Mouse (Mus musculus): ENCODE measurements at regions not wholly inside any gene's neighbourhood (a gene's known extent, or its start where the extent isn't known, plus 50 kb on each side); places are given as distances from the start of the nearest gene placed in this dataset.

- no peak overlapping the region for H3K4me3 ChIP-seq
- H3K79me2 ChIP-seq (ENCODE audit: control insufficient read depth, insufficient read depth): no peaks in the 10 kb centered on the region
- no peak overlapping the region for H3ac ChIP-seq (ENCODE audit: control insufficient read depth, insufficient read length)
- TF ChIP-seq MYOD1 (IDR thresholded peaks at IDR 0.05; ENCODE audit: control insufficient read depth in 1 of 3, insufficient read length in 2 of 3, low read depth in 2 of 3): no peak
- no peak for TF ChIP-seq TCF3 (IDR thresholded peaks at IDR 0.05; ENCODE audit: insufficient read length, low read depth)
- TF ChIP-seq MAX (IDR thresholded peaks at IDR 0.05; ENCODE audit: low read depth): no peak
- no peak for TF ChIP-seq CEBPB (IDR thresholded peaks at IDR 0.05; ENCODE audit: insufficient read depth, poor library complexity, severe bottlenecking)
- no peak for TF ChIP-seq REST (IDR thresholded peaks at IDR 0.05; ENCODE audit: insufficient read depth, insufficient read length)
- TF ChIP-seq POLR2AphosphoS2 (IDR thresholded peaks at IDR 0.05; ENCODE audit: insufficient read length, low read depth): no peak
- TF ChIP-seq MYOG (IDR thresholded peaks at IDR 0.05; ENCODE audit: control insufficient read depth in 1 of 3, insufficient read depth in 1 of 3, insufficient read length in 2 of 3, low read depth in 2 of 3): no peak
- no peak for TF ChIP-seq SRF (IDR thresholded peaks at IDR 0.05; ENCODE audit: control insufficient read depth, insufficient read length, low read depth)
- no peak for TF ChIP-seq TCF12 (IDR thresholded peaks at IDR 0.05; ENCODE audit: insufficient read depth, poor library complexity, severe bottlenecking)
- no peak for TF ChIP-seq USF1 (IDR thresholded peaks at IDR 0.05; ENCODE audit: low read depth)
- TF ChIP-seq POLR2A (IDR thresholded peaks at IDR 0.05; ENCODE audit: insufficient read length, low read depth): no peak
- TF ChIP-seq E2F4 (IDR thresholded peaks at IDR 0.05; ENCODE audit: insufficient read depth): no peak
- no peaks in the 10 kb centered on the region for H3K36me3 ChIP-seq (ENCODE audit: control insufficient read depth, insufficient read depth)
- H3K4me2 ChIP-seq (ENCODE audit: low read depth): no peak overlapping the region
- H3K27me3 ChIP-seq (ENCODE audit: control insufficient read depth, insufficient read depth, insufficient read length): peaks cover 6% of the 10 kb centered on the region
These were observed 162.9 kb downstream of the Adra2a start for GRCm38 (mm10) chr19:54206819-54207218.

- H3K4me2 ChIP-seq (ENCODE audit: low read depth): no peak overlapping the region
- no peaks in the 10 kb centered on the region for H3K36me3 ChIP-seq (ENCODE audit: control insufficient read depth, insufficient read depth)
- H3K4me3 ChIP-seq: no peak overlapping the region
- peaks cover 3% of the 10 kb centered on the region for H3K27me3 ChIP-seq (ENCODE audit: control insufficient read depth, insufficient read depth, insufficient read length)
- no peak overlapping the region for H3ac ChIP-seq (ENCODE audit: control insufficient read depth, insufficient read length)
- TF ChIP-seq TCF12 (IDR thresholded peaks at IDR 0.05; ENCODE audit: insufficient read depth, poor library complexity, severe bottlenecking) (no peak), POLR2AphosphoS2 (IDR thresholded peaks at IDR 0.05; ENCODE audit: insufficient read length, low read depth) (no peak), TCF3 (IDR thresholded peaks at IDR 0.05; ENCODE audit: insufficient read length, low read depth) (no peak), REST (IDR thresholded peaks at IDR 0.05; ENCODE audit: insufficient read depth, insufficient read length) (no peak), MYOD1 (IDR thresholded peaks at IDR 0.05; ENCODE audit: control insufficient read depth in 1 of 3, insufficient read length in 2 of 3, low read depth in 2 of 3) (no peak), USF1 (IDR thresholded peaks at IDR 0.05; ENCODE audit: low read depth) (no peak), MAX (IDR thresholded peaks at IDR 0.05; ENCODE audit: low read depth) (no peak), SRF (IDR thresholded peaks at IDR 0.05; ENCODE audit: control insufficient read depth, insufficient read length, low read depth) (no peak), CEBPB (IDR thresholded peaks at IDR 0.05; ENCODE audit: insufficient read depth, poor library complexity, severe bottlenecking) (no peak), E2F4 (IDR thresholded peaks at IDR 0.05; ENCODE audit: insufficient read depth) (no peak), MYOG (IDR thresholded peaks at IDR 0.05; ENCODE audit: control insufficient read depth in 1 of 3, insufficient read depth in 1 of 3, insufficient read length in 2 of 3, low read depth in 2 of 3) (no peak), POLR2A (IDR thresholded peaks at IDR 0.05; ENCODE audit: insufficient read length, low read depth) (no peak)
- H3K79me2 ChIP-seq (ENCODE audit: control insufficient read depth, insufficient read depth): no peaks in the 10 kb centered on the region
These were observed 168.2 kb downstream of the Adra2a start for GRCm38 (mm10) chr19:54212169-54212568.

GRCm38 (mm10) chr19:54244176-54244575, 200.2 kb downstream of the Adra2a start:
- Histone ChIP-seq H3K4me2 (ENCODE audit: low read depth) (no peak overlapping the region), H3ac (ENCODE audit: control insufficient read depth, insufficient read length) (no peak overlapping the region), H3K27me3 (ENCODE audit: control insufficient read depth, insufficient read depth, insufficient read length) (no peaks in the 10 kb centered on the region), H3K79me2 (ENCODE audit: control insufficient read depth, insufficient read depth) (no peaks in the 10 kb centered on the region), H3K36me3 (ENCODE audit: control insufficient read depth, insufficient read depth) (no peaks in the 10 kb centered on the region), H3K4me3 (no peak overlapping the region)
- TF ChIP-seq POLR2A (IDR thresholded peaks at IDR 0.05; ENCODE audit: insufficient read length, low read depth) (no peak), USF1 (IDR thresholded peaks at IDR 0.05; ENCODE audit: low read depth) (no peak), REST (IDR thresholded peaks at IDR 0.05; ENCODE audit: insufficient read depth, insufficient read length) (no peak), CEBPB (IDR thresholded peaks at IDR 0.05; ENCODE audit: insufficient read depth, poor library complexity, severe bottlenecking) (no peak), POLR2AphosphoS2 (IDR thresholded peaks at IDR 0.05; ENCODE audit: insufficient read length, low read depth) (no peak), MAX (IDR thresholded peaks at IDR 0.05; ENCODE audit: low read depth) (no peak), MYOD1 (IDR thresholded peaks at IDR 0.05; ENCODE audit: control insufficient read depth in 1 of 3, insufficient read length in 2 of 3, low read depth in 2 of 3) (no peak), TCF3 (IDR thresholded peaks at IDR 0.05; ENCODE audit: insufficient read length, low read depth) (no peak), MYOG (IDR thresholded peaks at IDR 0.05; ENCODE audit: control insufficient read depth in 1 of 3, insufficient read depth in 1 of 3, insufficient read length in 2 of 3, low read depth in 2 of 3) (no peak), SRF (IDR thresholded peaks at IDR 0.05; ENCODE audit: control insufficient read depth, insufficient read length, low read depth) (no peak), TCF12 (IDR thresholded peaks at IDR 0.05; ENCODE audit: insufficient read depth, poor library complexity, severe bottlenecking) (no peak), E2F4 (IDR thresholded peaks at IDR 0.05; ENCODE audit: insufficient read depth) (no peak)

GRCm38 (mm10) chr19:54248256-54248936, 204.4 kb downstream of the Adra2a start:
- Histone ChIP-seq H3ac (ENCODE audit: control insufficient read depth, insufficient read length) (no peak overlapping the region), H3K4me3 (no peak overlapping the region), H3K79me2 (ENCODE audit: control insufficient read depth, insufficient read depth) (no peaks in the 10 kb centered on the region), H3K27me3 (ENCODE audit: control insufficient read depth, insufficient read depth, insufficient read length) (no peaks in the 10 kb centered on the region), H3K4me2 (ENCODE audit: low read depth) (no peak overlapping the region), H3K36me3 (ENCODE audit: control insufficient read depth, insufficient read depth) (no peaks in the 10 kb centered on the region)
- no peak for TF ChIP-seq MYOG (IDR thresholded peaks at IDR 0.05; ENCODE audit: control insufficient read depth in 1 of 3, insufficient read depth in 1 of 3, insufficient read length in 2 of 3, low read depth in 2 of 3)
- TF ChIP-seq MYOD1 (IDR thresholded peaks at IDR 0.05; ENCODE audit: control insufficient read depth in 1 of 3, insufficient read length in 2 of 3, low read depth in 2 of 3): no peak
- no peak for TF ChIP-seq TCF3 (IDR thresholded peaks at IDR 0.05; ENCODE audit: insufficient read length, low read depth)
- no peak for TF ChIP-seq TCF12 (IDR thresholded peaks at IDR 0.05; ENCODE audit: insufficient read depth, poor library complexity, severe bottlenecking)
- no peak for TF ChIP-seq E2F4 (IDR thresholded peaks at IDR 0.05; ENCODE audit: insufficient read depth)
- no peak for TF ChIP-seq POLR2AphosphoS2 (IDR thresholded peaks at IDR 0.05; ENCODE audit: insufficient read length, low read depth)
- TF ChIP-seq SRF (IDR thresholded peaks at IDR 0.05; ENCODE audit: control insufficient read depth, insufficient read length, low read depth): no peak
- no peak for TF ChIP-seq POLR2A (IDR thresholded peaks at IDR 0.05; ENCODE audit: insufficient read length, low read depth)
- no peak for TF ChIP-seq USF1 (IDR thresholded peaks at IDR 0.05; ENCODE audit: low read depth)
- TF ChIP-seq REST (IDR thresholded peaks at IDR 0.05; ENCODE audit: insufficient read depth, insufficient read length): no peak
- no peak for TF ChIP-seq CEBPB (IDR thresholded peaks at IDR 0.05; ENCODE audit: insufficient read depth, poor library complexity, severe bottlenecking)
- no peak for TF ChIP-seq MAX (IDR thresholded peaks at IDR 0.05; ENCODE audit: low read depth)

Measured in myocyte (in vitro differentiated cells).